Mouse (Mus musculus): ENCODE measurements at regions not wholly inside any gene's neighbourhood (a gene's known extent, or its start where the extent isn't known, plus 50 kb on each side); places are given as distances from the start of the nearest gene placed in this dataset.

DNA sequence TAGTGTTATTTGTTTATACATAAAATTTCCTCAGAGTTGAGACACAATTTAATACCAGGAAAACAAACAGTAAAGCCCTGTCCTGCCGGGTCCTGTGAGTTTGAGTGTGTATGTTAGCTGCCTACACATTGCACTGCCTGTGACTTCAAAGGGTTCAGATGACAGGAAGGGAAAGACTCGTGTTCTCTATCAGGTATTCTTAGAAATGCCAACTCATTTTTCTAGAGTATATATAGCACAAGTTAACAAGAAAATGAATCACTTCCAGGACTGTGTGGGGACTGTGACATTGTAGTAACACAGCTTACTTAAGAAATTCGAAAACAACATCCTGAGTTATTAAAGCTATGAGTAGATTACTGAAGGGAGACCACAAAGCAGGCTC is 112.4 kb upstream of the Fndc3a start:
- no peaks in the 10 kb centered on the region for H3K79me2 ChIP-seq (ENCODE audit: control insufficient read depth, insufficient read depth, low read length, poor library complexity)
- TF ChIP-seq MAX (IDR thresholded peaks at IDR 0.05; ENCODE audit: low read length) (no peak), SMC3 (IDR thresholded peaks at IDR 0.05; ENCODE audit: low read depth, low read length) (no peak), RCOR1 (IDR thresholded peaks at IDR 0.05; ENCODE audit: low read depth, low read length) (no peak), UBTF (IDR thresholded peaks at IDR 0.05; ENCODE audit: borderline replicate concordance, insufficient read depth, low read depth, low read length) (no peak), CHD2 (IDR thresholded peaks at IDR 0.05; ENCODE audit: low read length) (no peak), MYB (IDR thresholded peaks at IDR 0.05; ENCODE audit: low read depth, low read length) (no peak), MAFK (IDR thresholded peaks at IDR 0.05; ENCODE audit: borderline replicate concordance, low read depth, low read length) (no peak), E2F4 (IDR thresholded peaks at IDR 0.05; ENCODE audit: borderline replicate concordance, low read depth, low read length) (no peak), ELF1 (IDR thresholded peaks at IDR 0.05; ENCODE audit: low read depth, low read length) (no peak), RAD21 (IDR thresholded peaks at IDR 0.05; ENCODE audit: low read depth, low read length) (no peak), BHLHE40 (IDR thresholded peaks at IDR 0.05; ENCODE audit: borderline replicate concordance, low read depth, low read length) (no peak), TBP (IDR thresholded peaks at IDR 0.05; ENCODE audit: low read depth, low read length) (no peak), JUND (IDR thresholded peaks at IDR 0.05; ENCODE audit: low read depth, low read length) (no peak), NRF1 (IDR thresholded peaks at IDR 0.05; ENCODE audit: insufficient read depth, low read depth, low read length, poor library complexity, severe bottlenecking) (no peak)
- no peak for DNase-seq (ENCODE audit: low read depth, low spot score)
- no peak overlapping the region for H3K4me3 ChIP-seq (ENCODE audit: control insufficient read depth in 1 of 2, insufficient read depth in 1 of 2, low read depth in 2 of 2, low read length in 2 of 2)
- H3K27me3 ChIP-seq (ENCODE audit: control insufficient read depth in 1 of 2, insufficient read depth in 2 of 2, low read length in 2 of 2) = no peaks in the 10 kb centered on the region; a peak in 1 of 4 replicates
- no peaks in the 10 kb centered on the region for H3K36me3 ChIP-seq (ENCODE audit: control insufficient read depth in 1 of 2, insufficient read depth in 2 of 2, low read length in 2 of 2)
- no peaks in the 10 kb centered on the region for H3K4me1 ChIP-seq (ENCODE audit: control insufficient read depth in 1 of 2, insufficient read depth in 2 of 2, low read length in 2 of 2)
- H3K27ac ChIP-seq (ENCODE audit: control insufficient read depth, low read depth, low read length) = no peak overlapping the region
- H3K9ac ChIP-seq (ENCODE audit: control insufficient read depth, low read depth, low read length, poor library complexity, severe bottlenecking) = no peak overlapping the region
- no peaks in the 10 kb centered on the region for H3K9me3 ChIP-seq (replicated peaks; ENCODE audit: insufficient read depth, low read length)

DNA sequence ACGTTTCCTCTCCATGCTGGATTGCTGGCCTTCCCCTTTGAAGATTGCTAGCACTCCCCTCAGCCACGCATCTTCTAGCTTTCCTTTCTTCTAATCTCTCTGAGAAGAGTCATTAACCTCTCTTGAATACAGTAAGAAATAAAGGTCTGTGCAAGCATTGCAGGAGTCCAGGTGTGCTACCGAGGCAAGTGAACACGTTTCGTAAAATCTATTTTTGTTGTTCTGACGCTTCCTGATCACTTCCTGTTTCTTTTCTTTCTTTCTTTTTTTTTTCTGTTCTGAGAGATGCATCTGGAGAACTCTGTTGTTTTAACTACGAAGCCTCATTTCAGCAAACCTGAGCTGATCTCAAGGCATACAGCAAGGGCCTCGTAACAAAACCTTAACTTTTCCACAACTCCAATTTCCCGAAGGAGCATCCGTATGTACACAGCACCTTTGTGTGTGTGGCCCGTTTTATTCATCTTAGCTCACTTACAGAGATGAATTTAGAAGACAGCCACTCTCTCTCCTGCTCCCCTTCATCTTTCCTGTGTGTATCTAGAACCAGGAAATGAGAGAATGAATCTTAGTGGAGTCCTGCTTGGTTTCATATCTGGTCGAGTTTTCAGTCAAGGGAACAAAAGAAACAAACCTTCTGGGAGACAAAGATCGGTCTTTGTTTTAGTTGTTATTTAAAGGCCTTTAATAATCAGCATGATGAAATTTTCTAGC is 111.9 kb upstream of the Fndc3a start:
- no peak for DNase-seq (ENCODE audit: low read depth, low spot score)
- no peak overlapping the region for H3K27ac ChIP-seq (ENCODE audit: control insufficient read depth, low read depth, low read length)

More for the DNA sequence above, 111.9 kb upstream of the Fndc3a start:
- Histone ChIP-seq H3K4me3 (ENCODE audit: control insufficient read depth in 1 of 2, insufficient read depth in 1 of 2, low read depth in 2 of 2, low read length in 2 of 2) (no peak overlapping the region), H3K9ac (ENCODE audit: control insufficient read depth, low read depth, low read length, poor library complexity, severe bottlenecking) (no peak overlapping the region), H3K9me3 (replicated peaks; ENCODE audit: insufficient read depth, low read length) (no peaks in the 10 kb centered on the region), H3K27me3 (ENCODE audit: control insufficient read depth in 1 of 2, insufficient read depth in 2 of 2, low read length in 2 of 2) (no peaks in the 10 kb centered on the region; a peak in 1 of 4 replicates), H3K36me3 (ENCODE audit: control insufficient read depth in 1 of 2, insufficient read depth in 2 of 2, low read length in 2 of 2) (no peaks in the 10 kb centered on the region), H3K79me2 (ENCODE audit: control insufficient read depth, insufficient read depth, low read length, poor library complexity) (no peaks in the 10 kb centered on the region), H3K4me1 (ENCODE audit: control insufficient read depth in 1 of 2, insufficient read depth in 2 of 2, low read length in 2 of 2) (no peaks in the 10 kb centered on the region)
- TF ChIP-seq CTCF (IDR thresholded peaks at IDR 0.05 in 2 of 3, conservative IDR thresholded peaks at IDR 0.05 in 1 of 3; ENCODE audit: control insufficient read depth in 1 of 3, insufficient read depth in 1 of 3, low read depth in 2 of 3, low read length in 3 of 3, poor library complexity in 1 of 3, severe bottlenecking in 1 of 3) (no peak), TAL1 (IDR thresholded peaks at IDR 0.05; ENCODE audit: low read length) (no peak), EP300 (IDR thresholded peaks at IDR 0.05; ENCODE audit: low read depth in 1 of 2, low read length in 2 of 2) (no peak), MXI1 (IDR thresholded peaks at IDR 0.05; ENCODE audit: low read depth, low read length) (no peak), E2F4 (IDR thresholded peaks at IDR 0.05; ENCODE audit: borderline replicate concordance, low read depth, low read length) (no peak), SIN3A (IDR thresholded peaks at IDR 0.05; ENCODE audit: low read length) (no peak), ELF1 (IDR thresholded peaks at IDR 0.05; ENCODE audit: low read depth, low read length) (no peak), UBTF (IDR thresholded peaks at IDR 0.05; ENCODE audit: borderline replicate concordance, insufficient read depth, low read depth, low read length) (no peak), SMC3 (IDR thresholded peaks at IDR 0.05; ENCODE audit: low read depth, low read length) (no peak), NRF1 (IDR thresholded peaks at IDR 0.05; ENCODE audit: insufficient read depth, low read depth, low read length, poor library complexity, severe bottlenecking) (no peak), BHLHE40 (IDR thresholded peaks at IDR 0.05; ENCODE audit: borderline replicate concordance, low read depth, low read length) (no peak), RCOR1 (IDR thresholded peaks at IDR 0.05; ENCODE audit: low read depth, low read length) (no peak)

Data from MEL (cell line).